Mouse (Mus musculus) thymus, postnatal 0 days (tissue): ENCODE results near the gene Tmigd1. TPM values are rescaled to one million over a fixed set of nuclear protein-coding genes. Genes with fewer than 3 reads are reported as not detected.
A peak's percentile ranks its signal among the peaks of the same experiment; 100 is the strongest.
"Not testable (repeated sequence)": the region's sequence is repeated elsewhere in the genome, so short reads cannot be mapped to it uniquely, and the experiment has no call there.

Experiments used
- DNase-seq: peaks from one replicate; pipeline ENCODE4 v3.0.0-alpha.2; 2015; ENCODE audit warnings: low spot score
- polyA plus RNA-seq: library from polyadenylated mRNA; unstranded; fragments of >200 nt; fragmentation: Nextera tagmentation; extraction: Ambion mirVana; gene quantifications from 2 replicates; pipeline ENCODE4 v1.2.1, GENCODE M21; 2015

Gene Tmigd1
- polyA plus RNA-seq, 1 experiment from 2014 or later: 1.3 TPM

DNA sequence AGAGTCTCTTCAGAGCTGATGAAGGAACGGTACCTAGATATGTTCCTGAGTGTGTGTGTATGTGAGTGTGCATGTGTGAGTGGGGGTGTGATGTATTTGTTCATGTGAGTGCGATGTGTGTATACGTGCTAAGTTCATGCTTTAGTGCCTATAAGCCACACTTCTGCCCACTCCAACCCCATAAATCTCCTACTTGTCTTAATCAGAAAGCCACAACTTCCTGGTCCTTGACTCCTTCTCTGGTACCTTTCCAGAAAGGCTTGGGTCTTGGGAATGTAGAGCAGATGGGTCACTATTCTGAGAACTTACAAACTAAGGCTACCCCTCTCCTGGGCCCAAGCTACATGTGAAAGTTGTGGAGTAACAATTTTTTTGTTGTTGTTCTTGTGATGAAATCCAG, 3.2 kb upstream of the Tmigd1 start:
- DNase-seq: no peak

- DNase-seq: no peak
Observed at GRCm38 (mm10) chr11:76899758-76900738, 1.9 kb upstream of the Tmigd1 start.

DNA sequence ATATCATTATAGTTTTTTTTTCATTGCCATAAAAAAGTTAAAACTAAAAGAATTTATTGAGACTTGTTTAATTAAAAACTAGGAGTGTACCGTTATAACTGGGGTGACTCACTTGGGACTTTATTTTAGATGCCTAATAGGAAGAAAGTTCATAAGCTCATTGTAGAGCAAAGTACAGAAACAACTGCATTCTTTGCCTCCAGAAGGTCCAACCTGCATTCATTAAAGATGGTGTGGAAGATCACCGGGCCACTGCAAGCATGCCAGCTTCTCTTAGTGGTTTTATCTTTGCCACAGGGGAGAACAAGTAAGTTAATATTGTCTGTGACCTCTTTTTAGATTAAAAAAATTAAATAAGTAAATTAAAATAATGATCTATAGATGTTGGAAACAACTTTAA, 2.4 kb downstream of the Tmigd1 start:
- DNase-seq: no peak

- no peak for DNase-seq
Observed at GRCm38 (mm10) chr11:76908651-76909050, 6.7 kb downstream of the Tmigd1 start.

DNA sequence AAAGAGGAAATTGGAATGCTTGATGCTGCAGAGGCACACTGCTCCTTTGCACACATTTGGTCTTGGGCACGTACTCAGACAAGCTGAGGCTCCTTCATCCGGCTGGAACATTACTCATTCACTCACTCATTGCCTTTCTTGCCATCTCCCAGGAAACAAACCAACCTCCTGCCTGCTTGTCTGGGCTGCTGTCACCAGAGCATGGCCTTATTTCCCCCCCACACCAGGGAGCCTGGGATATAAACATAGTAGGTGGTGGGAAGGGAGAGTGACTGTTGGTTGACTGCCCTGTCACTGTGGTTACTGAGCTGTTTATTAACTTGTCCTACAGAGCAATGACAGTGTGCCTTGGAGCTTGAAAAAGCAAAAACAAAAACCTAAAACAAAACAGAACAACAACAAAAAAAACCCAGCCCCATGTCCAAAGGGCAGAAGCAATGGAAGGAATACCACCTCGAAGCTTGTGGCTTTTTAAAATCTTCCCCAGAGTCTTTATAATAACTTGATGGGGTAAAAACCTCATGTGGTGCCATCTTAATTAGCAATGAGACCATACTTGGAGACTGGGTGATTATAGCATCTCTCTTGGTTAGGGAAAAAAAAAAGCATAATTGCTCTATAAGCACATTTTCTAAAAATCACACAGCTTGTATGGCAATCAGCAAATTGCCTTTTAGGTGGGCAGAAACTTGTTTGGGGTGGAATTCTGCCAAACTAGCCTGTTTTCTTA, 9.5 kb downstream of the Tmigd1 start:
- DNase-seq: no peak

GRCm38 (mm10) chr11:76912055-76912395, 10.1 kb downstream of the Tmigd1 start:
- DNase-seq: no peak

GRCm38 (mm10) chr11:76914366-76914765, 12.4 kb downstream of the Tmigd1 start:
- no peak for DNase-seq

- no peak for DNase-seq
Observed at GRCm38 (mm10) chr11:76916539-76917229, 14.7 kb downstream of the Tmigd1 start.

DNA sequence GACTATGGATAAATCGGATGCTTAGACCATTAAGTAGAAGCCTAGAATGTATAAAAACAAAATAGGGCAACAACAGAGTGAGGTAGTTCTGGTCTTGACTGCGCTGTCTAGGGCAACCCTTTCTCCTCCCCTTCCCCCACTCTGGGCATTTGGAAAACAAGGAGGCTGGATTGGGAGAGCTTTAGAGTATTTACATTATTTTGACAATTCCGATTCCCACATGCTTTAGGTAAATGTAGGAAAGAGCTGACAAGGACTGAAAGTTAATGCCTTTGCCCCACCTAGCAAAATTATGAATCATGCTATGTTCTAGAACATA, 15.2 kb downstream of the Tmigd1 start:
- no peak for DNase-seq

DNA sequence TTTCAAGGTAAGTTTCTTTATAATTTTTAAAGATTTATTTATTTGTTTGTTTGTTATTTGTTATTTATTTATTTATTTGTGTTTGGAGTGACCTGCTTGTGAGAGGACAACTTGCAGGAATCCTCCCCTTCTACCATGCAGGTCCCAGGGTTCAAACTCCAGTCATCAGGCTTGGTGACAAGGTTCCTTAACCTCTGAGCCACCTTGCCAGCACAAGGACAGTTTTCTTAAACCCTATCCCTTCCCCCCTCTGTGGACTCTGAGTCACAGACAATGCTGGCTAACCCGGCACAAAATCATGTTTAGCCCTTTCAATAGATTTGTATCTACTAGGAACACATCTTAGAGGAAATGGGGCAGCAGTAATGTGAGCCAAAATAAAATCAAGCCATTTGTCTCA, 18.6 kb downstream of the Tmigd1 start:
- no peak for DNase-seq

DNA sequence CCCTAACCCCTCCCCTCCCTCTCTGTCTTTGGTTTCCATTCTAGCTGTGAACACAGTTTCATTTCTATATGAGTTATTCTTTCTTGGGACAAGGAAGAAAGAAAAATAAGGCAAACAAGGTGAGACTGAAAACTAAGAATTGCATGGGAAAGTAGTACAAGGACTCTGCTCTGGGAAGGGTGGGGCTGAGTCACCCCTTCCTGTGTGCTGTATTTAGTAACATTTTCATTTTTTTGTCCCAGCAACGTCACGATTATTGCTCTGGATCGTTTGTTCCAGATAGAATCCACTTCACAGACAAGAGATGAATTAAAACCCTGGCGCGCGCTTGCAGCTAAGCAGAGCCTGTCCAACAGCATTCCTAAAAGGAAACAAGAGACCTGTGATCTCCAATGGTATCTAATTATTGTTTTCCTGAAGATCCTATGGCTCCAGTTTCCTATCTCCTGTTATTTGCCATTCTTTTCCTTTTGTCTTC, 22.8 kb downstream of the Tmigd1 start, which contains the start of gene Blmh:
Gene Blmh (plus strand): TSS at position 51 of the 478 bp plus-strand sequence.
- no peak for DNase-seq

DNA sequence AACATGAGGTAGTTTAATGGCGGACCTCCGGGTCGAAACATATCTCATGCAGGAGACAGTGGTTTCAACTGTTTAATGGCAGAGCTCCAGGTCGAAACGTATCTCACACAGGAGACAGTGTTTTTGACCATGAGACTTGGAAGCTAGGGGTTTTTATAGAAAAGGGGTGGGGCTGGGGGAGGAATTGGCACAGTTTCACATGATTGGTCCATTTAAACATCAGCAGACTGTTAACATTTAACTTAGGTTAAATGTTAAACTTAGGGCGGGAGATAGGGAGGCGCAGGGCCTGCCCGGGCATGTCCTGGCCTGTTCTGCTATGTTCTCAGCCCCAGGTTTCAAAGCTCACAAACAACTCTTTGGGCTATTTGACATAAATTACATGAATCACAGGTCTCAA, 26.6 kb downstream of the Tmigd1 start:
- DNase-seq: not testable (repeated sequence)

DNA sequence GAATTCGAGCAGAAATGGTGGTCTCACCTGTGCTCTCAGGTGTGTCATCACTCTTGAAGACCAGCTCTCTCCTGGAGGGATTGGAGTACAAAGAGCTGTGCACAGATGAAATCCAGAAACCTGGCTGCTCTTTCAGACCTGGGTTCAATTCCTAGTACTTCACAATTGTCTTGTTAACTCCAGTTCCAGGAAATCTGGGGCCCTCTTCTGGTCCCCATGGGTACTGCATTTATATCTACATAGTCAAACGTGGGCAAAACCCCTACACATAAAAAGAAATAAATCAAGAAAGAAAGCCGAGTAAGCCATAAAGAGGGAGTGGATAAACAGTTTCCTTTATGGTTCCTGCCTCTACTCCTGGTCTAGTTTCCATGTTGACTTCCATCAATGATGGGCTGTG, 31.2 kb downstream of the Tmigd1 start:
- DNase-seq: no peak

- no peak for DNase-seq
Observed at GRCm38 (mm10) chr11:76936578-76936977, 34.6 kb downstream of the Tmigd1 start.

DNA sequence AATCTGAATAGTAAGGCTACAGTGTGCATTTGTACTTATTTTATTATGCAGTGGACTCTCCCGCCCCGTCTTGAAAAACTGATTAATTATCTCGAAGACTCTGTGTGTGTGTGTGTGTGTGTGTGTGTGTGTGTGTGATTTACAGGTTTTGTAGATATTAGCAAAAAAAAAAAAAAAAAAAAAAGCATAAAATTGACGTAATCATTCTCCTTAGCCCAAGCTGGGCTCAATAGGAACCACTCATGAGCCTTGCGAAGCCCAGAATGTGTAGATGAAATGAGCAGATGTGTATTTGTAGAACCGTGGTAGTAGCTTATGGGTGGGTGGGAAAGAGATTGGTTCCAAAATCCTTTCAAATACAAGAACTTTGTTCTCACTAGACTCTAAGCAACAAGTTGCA, 42.9 kb downstream of the Tmigd1 start:
- DNase-seq: no peak

GRCm38 (mm10) chr11:76945386-76946202, 43.6 kb downstream of the Tmigd1 start:
- peak; percentile 89 for DNase-seq

DNA sequence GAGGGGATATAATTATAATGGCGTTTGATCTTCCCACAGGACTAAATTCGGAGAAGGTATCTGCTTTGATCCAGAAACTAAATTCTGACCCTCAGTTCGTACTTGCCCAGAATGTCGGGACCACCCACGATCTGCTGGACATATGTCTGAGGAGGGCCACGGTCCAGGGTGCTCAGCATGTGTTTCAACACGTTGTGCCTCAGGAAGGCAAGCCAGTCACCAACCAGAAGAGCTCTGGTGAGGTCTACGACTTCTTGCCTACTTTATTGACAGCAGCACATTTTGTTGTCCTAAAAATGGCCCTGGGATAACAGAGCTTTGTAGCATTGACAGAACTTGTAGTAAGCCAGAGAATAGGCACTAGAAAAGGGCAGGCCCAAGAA, 44.2 kb downstream of the Tmigd1 start:
- no peak for DNase-seq

GRCm38 (mm10) chr11:76953536-76953935, 51.6 kb downstream of the Tmigd1 start:
- DNase-seq: no peak

- no peak for DNase-seq
Observed at GRCm38 (mm10) chr11:76965703-76966102, 63.7 kb downstream of the Tmigd1 start.
